Mouse (Mus musculus) cerebellum, postnatal 4 days (tissue): Measurements from ENCODE around the gene Atp10a.
A peak's percentile ranks its signal among the peaks of the same experiment; 100 is the strongest.
"Not testable (repeated sequence)": the region's sequence is repeated elsewhere in the genome, so short reads cannot be mapped to it uniquely, and the experiment has no call there.

Experiments
- DNase-seq, 2 experiments: peaks; one replicate each; pipeline ENCODE4 v3.0.0; 2022; ENCODE audit warnings: low spot score in 2 of 2, mixed read lengths in 1 of 2

The Atp10a gene

GRCm38 (mm10) chr7:58787585-58787984 is 131.6 kb downstream of the Atp10a start:
- DNase-seq = no peak

GRCm38 (mm10) chr7:58788424-58789261 is 132.7 kb downstream of the Atp10a start:
- no peak for DNase-seq

- DNase-seq = no peak
Observed at GRCm38 (mm10) chr7:58797281-58797680, 141.3 kb downstream of the Atp10a start.

GRCm38 (mm10) chr7:58800916-58801315 is 144.9 kb downstream of the Atp10a start:
- DNase-seq = no peak

- no peak for DNase-seq
Observed at GRCm38 (mm10) chr7:58801791-58802190, 145.8 kb downstream of the Atp10a start.

- DNase-seq = no peak
Observed at GRCm38 (mm10) chr7:58822147-58822681, 166.2 kb downstream of the Atp10a start.

- no peak for DNase-seq
Observed at GRCm38 (mm10) chr7:58824686-58825085, 168.7 kb downstream of the Atp10a start.

- no peak for DNase-seq
Observed at GRCm38 (mm10) chr7:58829111-58829510, 173.1 kb downstream of the Atp10a start.

- not testable (repeated sequence) for DNase-seq
Observed at GRCm38 (mm10) chr7:58836855-58837606, 181.1 kb downstream of the Atp10a start.

- no peak for DNase-seq
Observed at GRCm38 (mm10) chr7:58840367-58840766, 184.4 kb downstream of the Atp10a start.

GRCm38 (mm10) chr7:58841066-58841465 is 185.1 kb downstream of the Atp10a start:
- no peak for DNase-seq

- DNase-seq = no peak
Observed at GRCm38 (mm10) chr7:58842818-58843217, 186.9 kb downstream of the Atp10a start.

GRCm38 (mm10) chr7:58843767-58844445 is 187.9 kb downstream of the Atp10a start:
- DNase-seq = peak; percentile 49 to 72

GRCm38 (mm10) chr7:58844449-58844848 is 188.5 kb downstream of the Atp10a start:
- DNase-seq = no peak

- no peak for DNase-seq
Observed at GRCm38 (mm10) chr7:58858921-58859320, 203.0 kb downstream of the Atp10a start.

- DNase-seq = no peak
Observed at GRCm38 (mm10) chr7:58863174-58863573, 207.2 kb downstream of the Atp10a start.

- DNase-seq = no peak
Observed at GRCm38 (mm10) chr7:58866865-58867614, 211.1 kb downstream of the Atp10a start.

- DNase-seq = no peak
Observed at GRCm38 (mm10) chr7:58870661-58871060, 214.7 kb downstream of the Atp10a start.

- DNase-seq = no peak
Observed at GRCm38 (mm10) chr7:58873676-58874075, 217.7 kb downstream of the Atp10a start.
